Mouse (Mus musculus): ENCODE data around the gene Znrf3. TPM values are rescaled to one million over a fixed set of nuclear protein-coding genes. Genes with fewer than 3 reads are reported as not detected.
A peak's percentile ranks its signal among the peaks of the same experiment; 100 is the strongest.

Znrf3 gene
- total RNA-seq, 2 experiments from 2014 or later, result 14.6 to 16.3 TPM

- DNase-seq, result no peak
Measured at GRCm38 (mm10) chr11:5265764-5266163, 178.9 kb downstream of the Znrf3 start.

GRCm38 (mm10) chr11:5263078-5263730 lies 181.4 kb downstream of the Znrf3 start:
- no peak for DNase-seq

- DNase-seq, result peak; percentile 96
Measured at GRCm38 (mm10) chr11:5261508-5262392, 182.9 kb downstream of the Znrf3 start, which contains the start of gene Kremen1. Gene Kremen1 (minus strand): TSS chr11:5261558.

- peak; percentile 58 for DNase-seq
Measured at GRCm38 (mm10) chr11:5260942-5261459, 183.6 kb downstream of the Znrf3 start.

GRCm38 (mm10) chr11:5259944-5260598 lies 184.6 kb downstream of the Znrf3 start:
- no peak for DNase-seq

GRCm38 (mm10) chr11:5258036-5258435 lies 186.6 kb downstream of the Znrf3 start:
- DNase-seq, result no peak

GRCm38 (mm10) chr11:5257151-5257862 lies 187.3 kb downstream of the Znrf3 start:
- DNase-seq, result no peak

GRCm38 (mm10) chr11:5255509-5256014 lies 189.1 kb downstream of the Znrf3 start:
- DNase-seq, result no peak

GRCm38 (mm10) chr11:5254016-5254415 lies 190.6 kb downstream of the Znrf3 start:
- no peak for DNase-seq

GRCm38 (mm10) chr11:5253528-5253927 lies 191.1 kb downstream of the Znrf3 start:
- no peak for DNase-seq

- no peak for DNase-seq
Measured at GRCm38 (mm10) chr11:5252727-5253126, 191.9 kb downstream of the Znrf3 start.

GRCm38 (mm10) chr11:5251112-5251511 lies 193.5 kb downstream of the Znrf3 start:
- DNase-seq, result no peak

GRCm38 (mm10) chr11:5248200-5248599 lies 196.4 kb downstream of the Znrf3 start:
- no peak for DNase-seq

- DNase-seq, result no peak
Measured at GRCm38 (mm10) chr11:5245431-5245830, 199.2 kb downstream of the Znrf3 start.

GRCm38 (mm10) chr11:5244749-5245130 lies 199.9 kb downstream of the Znrf3 start:
- DNase-seq, result no peak

- DNase-seq, result peak; percentile 38
Measured at GRCm38 (mm10) chr11:5243812-5244748, 200.6 kb downstream of the Znrf3 start.

GRCm38 (mm10) chr11:5243208-5243607 lies 201.4 kb downstream of the Znrf3 start:
- DNase-seq, result no peak

GRCm38 (mm10) chr11:5242158-5242557 lies 202.5 kb downstream of the Znrf3 start:
- no peak for DNase-seq

- no peak for DNase-seq
Measured at GRCm38 (mm10) chr11:5239706-5240690, 204.6 kb downstream of the Znrf3 start.
